In the genomic region with DNA sequence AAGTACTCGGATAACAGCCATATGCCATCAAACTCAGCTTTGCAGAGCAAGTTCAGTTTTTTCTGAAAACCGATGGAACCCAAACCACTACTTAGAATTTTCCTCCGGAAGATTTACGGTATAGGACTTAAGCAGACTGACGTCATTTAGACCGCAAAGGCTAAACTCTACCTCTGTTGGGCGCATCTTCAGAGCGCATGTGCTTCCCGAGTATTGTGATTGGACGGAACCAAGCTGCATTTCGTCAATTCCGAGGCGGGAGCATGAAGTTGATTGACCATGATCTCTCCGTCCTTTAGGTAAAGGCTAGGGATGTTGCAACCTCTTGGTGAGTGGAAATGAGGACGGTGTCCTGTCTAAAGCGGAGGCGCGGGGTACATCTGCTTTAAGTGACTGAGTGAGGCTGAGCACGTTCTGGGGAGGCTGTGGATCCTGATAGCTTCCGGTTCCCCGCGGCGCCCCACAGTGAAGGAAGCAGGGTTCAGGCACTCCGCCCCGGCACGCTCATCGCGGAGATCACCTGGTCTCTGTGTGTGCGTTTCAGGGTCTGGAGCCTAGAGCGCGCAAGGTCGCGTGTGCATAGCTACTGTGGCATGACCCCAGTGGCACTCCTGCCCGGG, we compare ENCODE assay signal across 8 mouse cellular contexts. TPM values are rescaled to one million over a fixed set of nuclear protein-coding genes. Genes with fewer than 3 reads are reported as not detected.
DNase-seq lines count a peak whose midpoint lies in the region; ATAC-seq and TF ChIP-seq lines count a peak whose summit lies in the region.

Gene Dhrs7b, plus strand, starts transcription at position 199 of the 620 bp plus-strand sequence.

- peak within 1 kb of the TSS; percentile 61 for H3K27ac ChIP-seq in bone marrow macrophage, adult 2 months (ENCODE audit: insufficient read depth, low read depth, low read length)
- 0 out of 2 replicates have a peak within 1 kb of the TSS, but pooled peaks have one; percentile 14 for H3K27ac ChIP-seq in embryonic fibroblast, embryonic 13.5 days (ENCODE audit: insufficient read depth, low read length)
- H3K27ac ChIP-seq in kidney, embryonic 14.5 days (ENCODE audit: low read depth, low read length) = 0 out of 2 replicates have a peak within 1 kb of the TSS, but pooled peaks have one; percentile 11
- peak within 1 kb of the TSS; percentile 80 for H3K27ac ChIP-seq in limb, embryonic 15.5 days

- TF ChIP-seq CTCF in bone marrow macrophage, adult 2 months (IDR thresholded peaks at IDR 0.05; ENCODE audit: low read depth, low read length) = no peak
- no peak for TF ChIP-seq CTCF in embryonic fibroblast, embryonic 13.5 days (IDR thresholded peaks at IDR 0.05; ENCODE audit: borderline replicate concordance, insufficient read depth, low read length)

- no peaks in the 10 kb centered on the region for H3K27me3 ChIP-seq in kidney, embryonic 14.5 days (ENCODE audit: control insufficient read depth, insufficient read depth, low read length)
- H3K27me3 ChIP-seq in limb, embryonic 15.5 days = no peaks in the 10 kb centered on the region

- H3K4me3 ChIP-seq in bone marrow macrophage, adult 2 months (ENCODE audit: insufficient read depth, low read length) = peak within 1 kb of the TSS; percentile 79
- peak within 1 kb of the TSS; percentile 68 for H3K4me3 ChIP-seq in embryonic fibroblast, embryonic 13.5 days (ENCODE audit: insufficient read depth, low read length)
- H3K4me3 ChIP-seq in kidney, embryonic 14.5 days (ENCODE audit: low read length) = peak within 1 kb of the TSS; percentile 54
- H3K4me3 ChIP-seq in limb, embryonic 15.5 days = peak within 1 kb of the TSS; percentile 63

- H3K36me3 ChIP-seq in kidney, embryonic 14.5 days (ENCODE audit: control insufficient read depth, insufficient read depth, low read length) = no peaks in the 10 kb centered on the region
- H3K36me3 ChIP-seq in limb, embryonic 15.5 days = no peaks in the 10 kb centered on the region

- no peak for TF ChIP-seq POLR2A in bone marrow macrophage, adult 2 months (IDR thresholded peaks at IDR 0.05; ENCODE audit: borderline replicate concordance, low read depth, low read length)
- peak; percentile 76 for TF ChIP-seq POLR2A in embryonic fibroblast, embryonic 13.5 days (IDR thresholded peaks at IDR 0.05; ENCODE audit: low read depth, low read length)

- peak; percentile 95 for ATAC-seq in kidney, embryonic 14.5 days (ENCODE audit: low FRiP score, low TSS enrichment)
- peak; percentile 92 for ATAC-seq in limb, embryonic 15.5 days (ENCODE audit: insufficient number of reproducible peaks, low FRiP score, low TSS enrichment, low read depth)

- peak within 1 kb of the TSS; percentile 44 for H3K4me2 ChIP-seq in kidney, embryonic 14.5 days (replicated peaks; ENCODE audit: low read depth, low read length)
- peak within 1 kb of the TSS; percentile 72 for H3K4me2 ChIP-seq in limb, embryonic 15.5 days

- H3K9me3 ChIP-seq in kidney, embryonic 14.5 days (ENCODE audit: control insufficient read depth, low read length) = no peaks in the 10 kb centered on the region
- H3K9me3 ChIP-seq in limb, embryonic 15.5 days = no peaks in the 10 kb centered on the region

- peak; percentile 97 for DNase-seq in A20 (ENCODE audit: low read depth, low spot score)
- DNase-seq in heart, adult 9 months (ENCODE audit: low spot score in 2 of 2) = peak; percentile 93
- peak; percentile 73 to 79 for DNase-seq in monocyte, adult 2 months (ENCODE audit: low read depth in 1 of 2, low spot score in 2 of 2)
- DNase-seq in spleen, postnatal 36 days (ENCODE audit: low spot score in 2 of 2) = peak; percentile 88 to 91

- H3K9ac ChIP-seq in kidney, embryonic 14.5 days (ENCODE audit: low read depth, low read length) = peak within 1 kb of the TSS; percentile 56
- peak within 1 kb of the TSS; percentile 67 for H3K9ac ChIP-seq in limb, embryonic 15.5 days

- H3K4me1 ChIP-seq in bone marrow macrophage, adult 2 months (ENCODE audit: control insufficient read depth, insufficient read depth, low read length) = peaks cover 26% of the 10 kb centered on the region
- H3K4me1 ChIP-seq in embryonic fibroblast, embryonic 13.5 days (ENCODE audit: control insufficient read depth, insufficient read depth, low read length) = peaks cover 3% of the 10 kb centered on the region; the same call in 1 of the 2 replicates
- H3K4me1 ChIP-seq in kidney, embryonic 14.5 days (ENCODE audit: control insufficient read depth, insufficient read depth, low read length) = peaks cover 6% of the 10 kb centered on the region
- H3K4me1 ChIP-seq in limb, embryonic 15.5 days = peaks cover 4% of the 10 kb centered on the region

- 0% methylated on average over 34 of the region's 34 CpGs for WGBS in kidney, embryonic 14.5 days
- WGBS in limb, embryonic 15.5 days = under 1% methylated on average over 34 of the region's 34 CpGs

RNA-seq across cellular contexts. Expression of gene Dhrs7b, which starts in this region (rescaled TPM):
- polyA plus RNA-seq in bone marrow macrophage, adult 2 months (2012; ENCODE audit: insufficient read depth, insufficient read length, missing spikeins) = 20.4 and 20.6 TPM in 2 replicates
- 19.8 and 21.8 TPM in 2 replicates for polyA plus RNA-seq in embryonic fibroblast, embryonic 13.5 days (2011; ENCODE audit: insufficient read length, low read depth, missing spikeins)
- polyA plus RNA-seq in kidney, embryonic 14.5 days (2014; fragmentation: Nextera tagmentation; extraction: Ambion mirVana) = 34.3 and 35.8 TPM in 2 replicates
- 34.9 and 37.8 TPM in 2 replicates for polyA plus RNA-seq in limb, embryonic 15.5 days (2015; fragmentation: Nextera tagmentation; extraction: Ambion mirVana)

Comparison
In these comparisons a context has a peak if more than half of its experiments do, and no peak if none do; other contexts are left out.
1. Peak in every context shown above with its lines: DNase-seq, ATAC-seq, H3K4me3 ChIP-seq and H3K27ac ChIP-seq.
2. H3K27ac ChIP-seq: peak in every context shown above with its lines; median percentile 80 in limb, embryonic 15.5 days; 61 in bone marrow macrophage, adult 2 months; 14 in embryonic fibroblast, embryonic 13.5 days; 11 in kidney, embryonic 14.5 days.